Mouse (Mus musculus) adrenal gland, postnatal 36 days (tissue): Measurements from ENCODE around the gene Fli1. TPM values are rescaled to one million over a fixed set of nuclear protein-coding genes. Genes with fewer than 3 reads are reported as not detected.
A peak's percentile ranks its signal among the peaks of the same experiment; 100 is the strongest.

Source experiments
- DNase-seq, 2 experiments: peaks; one replicate each; pipeline ENCODE4 v3.0.0; 2021; ENCODE audit warnings: mixed read lengths in 1 of 2
- total RNA-seq, 2 experiments: library from RNA; stranded (reverse); gene quantifications; 2 replicates each; pipeline ENCODE4 v1.2.3; 2021

The Fli1 gene
- total RNA-seq, 2 experiments from 2014 or later, result 15.4 to 15.5 TPM

- DNase-seq, result no peak
Measured at GRCm38 (mm10) chr9:32522536-32523245, 20.0 kb downstream of the Fli1 start.

GRCm38 (mm10) chr9:32521331-32521730, 21.3 kb downstream of the Fli1 start:
- no peak for DNase-seq

- DNase-seq, result no peak
Measured at GRCm38 (mm10) chr9:32520821-32521220, 21.8 kb downstream of the Fli1 start.

GRCm38 (mm10) chr9:32519101-32520051, 23.3 kb downstream of the Fli1 start:
- peak in 1 of 2 experiments; percentile 11 for DNase-seq

GRCm38 (mm10) chr9:32518351-32519075, 24.1 kb downstream of the Fli1 start:
- no peak for DNase-seq

GRCm38 (mm10) chr9:32516691-32517090, 26.0 kb downstream of the Fli1 start:
- no peak for DNase-seq

- peak in 1 of 2 experiments; percentile 61 for DNase-seq
Measured at GRCm38 (mm10) chr9:32515894-32516686, 26.6 kb downstream of the Fli1 start.

- DNase-seq, result no peak
Measured at GRCm38 (mm10) chr9:32514406-32515058, 28.1 kb downstream of the Fli1 start.

GRCm38 (mm10) chr9:32513471-32513870, 29.2 kb downstream of the Fli1 start:
- DNase-seq, result no peak

- no peak for DNase-seq
Measured at GRCm38 (mm10) chr9:32510454-32511263, 32.0 kb downstream of the Fli1 start.

- DNase-seq, result no peak
Measured at GRCm38 (mm10) chr9:32509706-32510156, 32.9 kb downstream of the Fli1 start.

GRCm38 (mm10) chr9:32508648-32509047, 34.0 kb downstream of the Fli1 start:
- peak in 1 of 2 experiments; percentile 50 for DNase-seq

GRCm38 (mm10) chr9:32508118-32508517, 34.5 kb downstream of the Fli1 start:
- no peak for DNase-seq

GRCm38 (mm10) chr9:32506866-32507861, 35.5 kb downstream of the Fli1 start:
- no peak for DNase-seq

- DNase-seq, result peak; percentile 36 to 50
Measured at GRCm38 (mm10) chr9:32506161-32506560, 36.5 kb downstream of the Fli1 start.

- no peak for DNase-seq
Measured at GRCm38 (mm10) chr9:32505460-32506075, 37.1 kb downstream of the Fli1 start.

- DNase-seq, result peak; percentile 34 to 46
Measured at GRCm38 (mm10) chr9:32503995-32504451, 38.6 kb downstream of the Fli1 start.

- no peak for DNase-seq
Measured at GRCm38 (mm10) chr9:32503423-32503822, 39.2 kb downstream of the Fli1 start.
